Mouse (Mus musculus) stomach, postnatal 0 days (tissue): ENCODE measurements around the gene Gm21836.

ENCODE experiments used
- CTCF ChIP-seq: IDR thresholded peaks from 2 replicates; pipeline ENCODE4 v1.5.1; 2016; ENCODE audit warnings: antibody characterized with exemption, low read depth, mild to moderate bottlenecking, moderate library complexity
- EP300 ChIP-seq: optimal IDR thresholded peaks from 2 replicates; pipeline ENCODE3; 2016; ENCODE audit warnings: antibody characterized with exemption

DNA sequence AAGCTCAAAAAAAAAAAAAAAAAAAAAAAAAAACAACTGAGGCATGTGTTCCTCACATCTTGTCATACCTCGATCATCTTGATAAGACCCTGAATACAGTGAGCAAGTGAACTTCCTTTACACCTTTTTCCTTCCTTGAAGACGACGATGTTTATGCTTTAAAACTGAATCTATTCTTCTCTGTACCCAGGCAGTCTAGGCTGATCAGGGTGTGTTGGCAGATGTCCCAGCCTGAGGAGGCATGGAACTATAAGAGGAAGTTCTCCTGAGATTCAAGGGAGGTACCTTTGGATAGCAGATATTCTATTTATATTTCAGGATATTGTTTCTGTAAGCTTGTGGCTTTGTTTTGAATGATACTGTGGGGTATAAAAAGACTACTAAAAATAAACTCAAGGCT is 15.5 kb downstream of the Gm21836 start:
- no peak for TF ChIP-seq CTCF
- TF ChIP-seq EP300: no peak
